Mouse (Mus musculus) forebrain, embryonic 13.5 days (tissue): ENCODE results near the gene Lmbr1. TPM values are rescaled to one million over a fixed set of nuclear protein-coding genes. Genes with fewer than 3 reads are reported as not detected.

ENCODE experiments used
- ATAC-seq: fragments of 200-750 bp; cut with Nextera tagmentation; 2 replicates; pipeline ENCODE4 v1.8.0; 2017
- H3K27ac ChIP-seq: fragments of 300-500 bp; sonication (generic); 2 replicates; pipeline ENCODE4 v1.5.1; 2015; ENCODE audit warnings: inconsistent platforms, mild to moderate bottlenecking, moderate library complexity
- H3K27me3 ChIP-seq: fragments of 300-500 bp; sonication (generic); 2 replicates; pipeline ENCODE4 v1.6.1; 2015; ENCODE audit warnings: mild to moderate bottlenecking, inconsistent platforms
- H3K36me3 ChIP-seq: fragments of 300-500 bp; sonication (generic); 2 replicates; pipeline ENCODE4 v1.6.1; 2015; ENCODE audit warnings: mild to moderate bottlenecking, inconsistent platforms; ENCODE audit not compliant: poor library complexity, severe bottlenecking
- H3K4me1 ChIP-seq: fragments of 300-500 bp; sonication (generic); 2 replicates; pipeline ENCODE4 v1.6.1; 2015; ENCODE audit warnings: inconsistent platforms
- H3K4me2 ChIP-seq: fragments of 300-500 bp; sonication (generic); 2 replicates; pipeline ENCODE4 v1.6.1; 2015; ENCODE audit warnings: inconsistent platforms, mild to moderate bottlenecking, moderate library complexity
- H3K4me3 ChIP-seq: fragments of 300-500 bp; sonication (generic); 2 replicates; pipeline ENCODE4 v1.5.1; 2015; ENCODE audit warnings: mild to moderate bottlenecking, inconsistent platforms
- H3K9ac ChIP-seq: fragments of 300-500 bp; sonication (generic); 2 replicates; pipeline ENCODE4 v1.6.1; 2015; ENCODE audit warnings: mild to moderate bottlenecking, inconsistent platforms
- H3K9me3 ChIP-seq: fragments of 300-500 bp; sonication (generic); replicated peaks from 2 replicates; pipeline ENCODE4 v1.6.1; 2016; ENCODE audit warnings: inconsistent platforms
- WGBS: fragments of 180-500 bp; shearing (Covaris S2); methylation state at CpG from one replicate; pipeline ENCODE4 v1.1.7; 2015; 5-methylcytosine and 5-hydroxymethylcytosine counted together
- polyA plus RNA-seq: library from polyadenylated mRNA; unstranded; fragments of >200 nt; fragmentation: Nextera tagmentation; extraction: Ambion mirVana; gene quantifications from 2 replicates; pipeline ENCODE4 v1.2.1, GENCODE M21; 2015

Gene Lmbr1
- polyA plus RNA-seq, 1 experiment from 2014 or later, result 17.3 TPM

DNA sequence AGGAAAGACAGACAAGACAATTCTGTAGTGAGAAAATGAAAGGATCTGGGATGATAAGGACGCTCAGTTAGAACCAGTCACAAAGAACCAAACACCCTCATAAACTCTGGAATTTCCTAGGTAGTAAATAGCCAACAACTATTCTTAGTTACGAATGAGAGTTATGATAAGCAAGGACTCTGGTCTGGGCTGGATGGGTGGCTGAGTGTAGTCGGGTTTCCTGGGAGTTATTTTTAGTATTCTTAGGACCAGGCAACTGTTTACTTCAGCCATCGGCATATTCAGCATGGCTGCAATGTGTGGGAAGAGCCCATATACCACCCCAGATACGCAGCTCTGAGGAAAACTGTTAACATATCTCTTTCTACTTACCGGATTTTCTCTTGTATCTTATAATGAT, 14.7 kb downstream of the Lmbr1 start:
- Histone ChIP-seq H3K9ac (no peak overlapping the region), H3K27ac (no peak overlapping the region), H3K27me3 (no peaks in the 10 kb centered on the region), H3K9me3 (no peaks in the 10 kb centered on the region), H3K4me2 (no peak overlapping the region), H3K4me1 (no peaks in the 10 kb centered on the region), H3K36me3 (peaks cover 23% of the 10 kb centered on the region), H3K4me3 (no peak overlapping the region)
- WGBS, result 90% methylated on average over 6 of the region's 6 CpGs
- ATAC-seq, result no peak

DNA sequence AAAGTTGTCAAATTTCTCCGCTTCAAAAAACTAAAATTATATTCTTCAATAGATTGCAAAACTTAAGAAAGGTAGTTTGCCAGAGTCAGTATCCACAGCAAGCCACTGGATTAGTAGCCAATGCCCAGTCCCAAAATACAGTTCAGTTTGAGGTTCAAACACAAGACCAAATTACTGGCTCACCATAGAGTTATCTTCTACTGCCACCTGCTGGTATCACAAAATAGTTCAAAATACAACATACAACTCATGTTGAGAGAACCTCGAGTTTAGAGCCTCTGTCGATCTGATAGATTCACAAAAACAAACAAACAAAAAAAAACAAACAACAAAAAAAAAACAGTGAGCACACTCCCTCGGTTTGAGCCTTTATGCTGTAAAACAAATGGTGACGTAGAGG, 42.4 kb downstream of the Lmbr1 start:
- Histone ChIP-seq H3K9ac (no peak overlapping the region), H3K4me3 (no peak overlapping the region), H3K4me2 (no peak overlapping the region), H3K9me3 (no peaks in the 10 kb centered on the region), H3K27ac (no peak overlapping the region), H3K27me3 (no peaks in the 10 kb centered on the region), H3K36me3 (no peaks in the 10 kb centered on the region), H3K4me1 (no peaks in the 10 kb centered on the region)
- WGBS, result 57% methylated on average over 5 of the region's 5 CpGs
- no peak for ATAC-seq

- WGBS, result 98% methylated on average over 2 of the region's 2 CpGs
- no peak overlapping the region for H3K4me3 ChIP-seq
- H3K27ac ChIP-seq, result no peak overlapping the region
Observed at GRCm38 (mm10) chr5:29322503-29322902, 55.7 kb downstream of the Lmbr1 start.

DNA sequence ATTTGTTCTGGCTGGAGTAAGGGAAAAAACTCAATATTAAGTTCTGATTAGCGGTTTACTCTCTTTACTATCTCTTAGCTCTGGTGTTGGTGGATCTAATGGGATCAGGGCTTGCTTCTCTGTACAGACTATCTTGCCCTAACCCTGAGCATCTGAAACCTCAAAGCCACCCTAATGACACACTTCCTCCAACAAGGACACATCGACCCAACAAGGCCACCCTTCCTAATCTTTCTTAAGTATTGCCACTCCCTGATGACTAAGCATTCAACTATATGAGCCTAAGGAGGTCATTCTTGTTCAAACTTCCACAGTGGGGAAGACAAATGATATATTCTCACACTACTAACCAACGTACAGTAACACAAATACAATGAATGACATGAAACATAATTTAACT, 69.0 kb downstream of the Lmbr1 start:
- Histone ChIP-seq H3K27me3 (no peaks in the 10 kb centered on the region), H3K27ac (no peak overlapping the region), H3K4me3 (no peak overlapping the region), H3K9me3 (no peaks in the 10 kb centered on the region), H3K36me3 (peaks cover 7% of the 10 kb centered on the region; the same call in 1 of the 2 replicates), H3K4me1 (no peaks in the 10 kb centered on the region), H3K4me2 (no peak overlapping the region), H3K9ac (no peak overlapping the region)
- no peak for ATAC-seq
- WGBS, result 86% methylated on average over 3 of the region's 3 CpGs

More at GRCm38 (mm10) chr5:29322503-29322902, 55.7 kb downstream of the Lmbr1 start:
- Histone ChIP-seq H3K36me3 (no peaks in the 10 kb centered on the region), H3K9ac (no peak overlapping the region), H3K9me3 (no peaks in the 10 kb centered on the region), H3K4me2 (no peak overlapping the region), H3K27me3 (no peaks in the 10 kb centered on the region), H3K4me1 (no peaks in the 10 kb centered on the region)
- no peak for ATAC-seq

DNA sequence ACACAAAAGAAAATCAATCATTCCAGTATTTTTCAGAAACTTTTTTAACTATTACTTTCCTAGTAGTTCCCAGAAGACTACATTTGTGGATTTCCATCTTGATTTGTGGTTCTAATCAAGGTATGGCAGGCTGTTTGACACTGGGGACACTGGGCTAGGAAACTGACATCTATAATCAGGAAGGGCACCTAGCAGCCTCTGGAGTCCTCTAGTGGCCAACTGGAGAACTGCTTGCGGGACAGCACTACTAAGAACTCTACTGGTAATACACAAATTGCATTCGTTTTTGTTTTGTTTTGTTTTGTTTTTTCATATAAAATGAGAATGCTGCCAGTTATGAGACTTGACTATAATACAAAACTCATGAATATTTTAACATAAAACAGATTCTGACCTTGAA, 85.0 kb downstream of the Lmbr1 start:
- Histone ChIP-seq H3K4me2 (no peak overlapping the region), H3K9ac (no peak overlapping the region), H3K9me3 (no peaks in the 10 kb centered on the region), H3K27ac (no peak overlapping the region), H3K4me3 (no peak overlapping the region), H3K27me3 (no peaks in the 10 kb centered on the region), H3K36me3 (no peaks in the 10 kb centered on the region), H3K4me1 (no peaks in the 10 kb centered on the region)
- WGBS, result 13% methylated on average over 2 of the region's 2 CpGs
- 0 out of 2 replicates have a peak, but pooled peaks have one; percentile 66 for ATAC-seq

DNA sequence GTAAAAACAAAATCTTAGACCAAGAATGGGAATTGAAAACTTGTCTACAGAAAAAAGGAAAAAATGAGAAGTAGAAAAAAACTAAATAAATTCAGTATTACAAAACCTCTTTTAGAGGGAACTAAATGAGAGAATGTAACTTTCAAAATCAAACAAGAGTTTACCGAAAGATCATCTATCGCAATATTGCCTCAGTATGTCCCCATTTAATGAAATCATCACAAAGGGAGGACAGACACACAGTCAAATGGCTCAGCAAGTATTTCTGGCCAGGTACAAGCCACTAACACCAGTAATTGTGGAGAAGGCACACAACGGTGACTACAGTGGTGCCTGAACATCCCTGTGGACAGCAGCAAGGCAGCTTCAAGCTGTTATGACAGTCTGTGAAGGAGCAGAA, 88.1 kb downstream of the Lmbr1 start:
- no peak for ATAC-seq
- no peaks in the 10 kb centered on the region for H3K27me3 ChIP-seq
- no peak overlapping the region for H3K9ac ChIP-seq
- no peak overlapping the region for H3K4me3 ChIP-seq
- no peak overlapping the region for H3K27ac ChIP-seq
- H3K36me3 ChIP-seq, result no peaks in the 10 kb centered on the region
- no peaks in the 10 kb centered on the region for H3K9me3 ChIP-seq
- H3K4me1 ChIP-seq, result no peaks in the 10 kb centered on the region
- 97% methylated on average over 3 of the region's 3 CpGs for WGBS
- no peak overlapping the region for H3K4me2 ChIP-seq

GRCm38 (mm10) chr5:29289703-29290102, 88.5 kb downstream of the Lmbr1 start:
- Histone ChIP-seq H3K4me2 (no peak overlapping the region), H3K4me1 (no peaks in the 10 kb centered on the region), H3K36me3 (no peaks in the 10 kb centered on the region), H3K4me3 (no peak overlapping the region), H3K9ac (no peak overlapping the region), H3K27me3 (no peaks in the 10 kb centered on the region), H3K9me3 (no peaks in the 10 kb centered on the region), H3K27ac (no peak overlapping the region)
- WGBS, result 86% methylated on average over 6 of the region's 6 CpGs
- ATAC-seq, result no peak

GRCm38 (mm10) chr5:29281081-29281480, 97.1 kb downstream of the Lmbr1 start:
- no peaks in the 10 kb centered on the region for H3K9me3 ChIP-seq
- no peak for ATAC-seq
- no peaks in the 10 kb centered on the region for H3K4me1 ChIP-seq
- H3K27ac ChIP-seq, result no peak overlapping the region
- no peak overlapping the region for H3K4me2 ChIP-seq
- 0 out of 2 replicates have a peak, but pooled peaks cover 4% of the 10 kb centered on the region for H3K36me3 ChIP-seq
- 80% methylated on average over 3 of the region's 3 CpGs for WGBS
- no peak overlapping the region for H3K9ac ChIP-seq
- no peak overlapping the region for H3K4me3 ChIP-seq
- no peaks in the 10 kb centered on the region for H3K27me3 ChIP-seq

GRCm38 (mm10) chr5:29274746-29275145, 103.4 kb downstream of the Lmbr1 start:
- Histone ChIP-seq H3K4me2 (no peak overlapping the region), H3K27me3 (no peaks in the 10 kb centered on the region), H3K9ac (no peak overlapping the region), H3K4me1 (no peaks in the 10 kb centered on the region), H3K4me3 (no peak overlapping the region), H3K36me3 (no peaks in the 10 kb centered on the region), H3K9me3 (no peaks in the 10 kb centered on the region), H3K27ac (no peak overlapping the region)
- no peak for ATAC-seq

DNA sequence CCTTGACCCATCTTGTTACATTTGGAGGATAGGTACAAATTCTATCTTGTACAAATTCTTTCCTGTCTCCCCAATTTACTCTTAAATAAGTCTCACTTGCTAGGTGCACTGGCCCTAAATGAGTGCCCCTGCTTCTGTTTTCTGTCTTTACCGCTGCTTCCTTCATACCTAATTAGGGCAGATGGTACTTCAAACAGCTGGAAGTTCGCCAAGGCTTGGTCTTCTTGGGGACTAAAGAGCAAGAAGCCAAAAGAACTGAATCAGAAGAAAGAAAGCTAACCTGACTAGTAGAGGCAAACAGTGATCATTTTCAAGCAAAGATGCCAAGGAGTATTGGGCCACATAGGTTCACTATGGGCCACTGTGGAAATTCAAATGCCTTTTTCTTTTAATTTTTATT, 104.8 kb downstream of the Lmbr1 start:
- WGBS, result 65% methylated on average over 2 of the region's 2 CpGs

DNA sequence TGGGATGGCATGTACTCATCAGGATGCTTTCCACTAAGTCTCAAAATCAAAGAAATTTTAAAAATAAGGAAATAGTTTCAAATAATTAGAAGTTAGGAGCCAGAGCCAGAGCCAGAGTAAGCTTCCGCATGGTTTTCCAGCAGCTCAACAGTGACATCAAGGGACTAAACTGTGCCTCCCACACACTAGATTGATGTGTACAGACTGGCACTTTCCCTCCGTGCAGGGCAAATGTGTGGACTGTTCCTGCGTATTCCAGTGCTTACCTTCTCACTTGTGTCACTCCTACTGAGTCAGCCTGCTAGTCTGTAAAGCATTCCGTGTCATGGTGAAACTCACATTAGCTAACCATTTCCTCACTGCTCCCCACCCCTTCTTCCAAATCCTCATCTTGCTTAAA, 107.3 kb downstream of the Lmbr1 start:
- Histone ChIP-seq H3K9ac (no peak overlapping the region), H3K36me3 (no peaks in the 10 kb centered on the region), H3K9me3 (no peaks in the 10 kb centered on the region), H3K27me3 (no peaks in the 10 kb centered on the region), H3K4me1 (no peaks in the 10 kb centered on the region), H3K4me3 (no peak overlapping the region), H3K4me2 (no peak overlapping the region), H3K27ac (no peak overlapping the region)
- no peak for ATAC-seq
- WGBS, result 54% methylated on average over 4 of the region's 4 CpGs

More for the DNA sequence above, 104.8 kb downstream of the Lmbr1 start:
- no peaks in the 10 kb centered on the region for H3K4me1 ChIP-seq
- H3K36me3 ChIP-seq, result no peaks in the 10 kb centered on the region
- no peak overlapping the region for H3K27ac ChIP-seq
- no peaks in the 10 kb centered on the region for H3K27me3 ChIP-seq
- no peaks in the 10 kb centered on the region for H3K9me3 ChIP-seq
- H3K4me3 ChIP-seq, result no peak overlapping the region
- no peak for ATAC-seq
- H3K9ac ChIP-seq, result no peak overlapping the region
- no peak overlapping the region for H3K4me2 ChIP-seq

DNA sequence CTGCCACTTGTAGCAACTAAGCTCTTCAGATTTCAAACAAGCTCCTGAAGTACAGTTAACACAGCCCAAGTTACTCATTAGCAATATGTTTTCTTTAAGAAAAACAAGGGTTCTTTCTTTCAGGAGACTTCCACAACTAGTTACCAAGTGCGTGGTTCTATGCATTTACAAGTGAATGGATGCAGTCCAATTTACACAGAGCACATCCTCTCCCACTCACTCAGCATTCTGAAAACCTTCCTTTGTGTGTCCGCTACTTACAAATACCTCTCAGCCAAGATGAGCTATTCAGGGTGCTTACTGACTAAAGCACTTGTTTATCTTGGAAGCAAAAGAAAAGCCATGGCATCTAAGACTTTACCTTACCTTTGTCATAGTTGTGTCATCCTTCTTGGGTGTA, 124.3 kb downstream of the Lmbr1 start:
- no peak overlapping the region for H3K4me2 ChIP-seq
- WGBS, result 5% methylated on average over 2 of the region's 2 CpGs
- peak; percentile 48; the same call in 1 of the 2 replicates for ATAC-seq
- H3K4me1 ChIP-seq, result peaks cover 22% of the 10 kb centered on the region
- H3K9me3 ChIP-seq, result no peaks in the 10 kb centered on the region
- H3K36me3 ChIP-seq, result no peaks in the 10 kb centered on the region
- H3K27me3 ChIP-seq, result no peaks in the 10 kb centered on the region
- H3K27ac ChIP-seq, result no peak overlapping the region
- no peak overlapping the region for H3K4me3 ChIP-seq
- no peak overlapping the region for H3K9ac ChIP-seq

DNA sequence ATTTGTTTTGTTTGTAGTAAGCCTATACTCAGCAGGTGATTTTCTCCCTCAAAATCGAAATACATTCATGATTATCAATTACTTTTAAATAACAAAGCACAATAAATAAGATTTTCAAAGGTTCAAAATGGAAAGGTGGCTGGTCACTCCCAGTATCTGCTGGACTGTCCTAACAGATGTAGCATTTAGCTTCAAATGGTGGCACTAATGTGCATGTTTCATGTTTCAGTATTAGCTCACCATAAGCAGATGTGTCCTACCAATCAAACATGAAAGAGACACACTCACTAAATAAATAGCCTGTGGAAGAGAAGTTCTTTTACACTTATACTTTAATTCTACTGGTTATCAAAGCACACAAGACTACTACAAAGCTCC, 126.7 kb downstream of the Lmbr1 start:
- no peak overlapping the region for H3K4me2 ChIP-seq
- no peak overlapping the region for H3K4me3 ChIP-seq
- H3K9ac ChIP-seq, result no peak overlapping the region
- no peaks in the 10 kb centered on the region for H3K9me3 ChIP-seq
- 37% methylated on average over 1 of the region's 1 CpGs for WGBS
- H3K4me1 ChIP-seq, result peaks cover 22% of the 10 kb centered on the region
- H3K27me3 ChIP-seq, result no peaks in the 10 kb centered on the region
- no peak overlapping the region for H3K27ac ChIP-seq
- ATAC-seq, result no peak
- no peaks in the 10 kb centered on the region for H3K36me3 ChIP-seq
